Mouse (Mus musculus): ENCODE data around the gene Zfp541. TPM values are rescaled to one million over a fixed set of nuclear protein-coding genes. Genes with fewer than 3 reads are reported as not detected.

Zfp541 gene
- 1 to 10 TPM in 1 of 2 experiments, under 1 TPM in 1; 0.59 to 1.1 TPM for total RNA-seq (2021)
- long read RNA-seq, experiment 1, partial matches to known transcripts: 1 of 1 reads
- long read RNA-seq, experiment 1, other reads (novel, unspliced or antisense): 0 of 1 reads
- long read RNA-seq, experiment 2, partial matches to known transcripts: 0 of 1 reads
- long read RNA-seq, experiment 2, other reads (novel, unspliced or antisense): 1 of 1 reads

DNA sequence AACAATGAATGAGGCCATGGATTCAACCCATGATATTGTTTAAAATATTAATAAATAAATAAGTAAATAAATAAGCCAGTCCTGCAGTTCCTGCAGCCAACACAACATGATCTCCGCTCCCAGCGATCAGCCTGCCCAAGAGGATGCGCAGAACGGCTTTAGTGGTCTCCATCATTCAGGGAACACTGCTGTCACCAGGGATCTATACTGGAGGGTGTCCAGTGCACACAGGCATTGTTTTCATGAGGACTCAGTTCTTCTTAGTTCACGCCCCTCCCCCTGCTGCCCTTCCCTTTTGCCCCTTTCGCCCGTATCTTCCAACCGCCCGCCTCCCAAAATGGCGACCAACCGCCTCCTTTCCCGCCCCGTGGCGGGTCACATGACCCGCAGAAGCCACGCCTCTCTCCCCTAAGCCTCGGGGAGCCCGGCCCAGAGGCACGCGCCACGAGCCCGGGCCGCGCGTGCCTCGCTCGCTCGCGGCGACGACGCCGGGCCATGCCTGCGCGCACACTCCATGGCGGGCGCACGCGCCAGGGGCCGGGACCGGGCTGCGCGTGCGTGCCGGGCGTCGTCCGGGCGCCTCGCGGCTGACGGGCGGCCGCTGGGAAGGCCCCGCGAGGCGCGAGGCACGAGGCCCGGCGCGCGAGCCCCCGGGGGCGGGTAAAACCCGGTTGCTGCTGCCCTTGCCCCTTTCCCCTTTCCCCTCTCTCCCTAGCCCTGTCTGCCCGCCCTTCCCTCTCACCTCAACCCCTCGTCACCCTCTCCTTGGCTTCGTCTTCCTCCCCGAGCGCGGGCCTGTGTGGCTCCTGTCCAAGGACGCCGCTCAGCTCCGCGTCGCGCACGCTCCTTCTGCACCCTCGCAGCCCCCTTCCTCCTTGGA, at the start of gene Zfp541:
Gene Zfp541, plus strand, starts transcription at position 596 of the 880 bp plus-strand sequence.
- TF ChIP-seq CTCF (conservative IDR thresholded peaks at IDR 0.05): no peak
- no peak for DNase-seq (ENCODE audit: low spot score in 2 of 2)
- Histone ChIP-seq H3K27ac (no peak within 1 kb of the TSS), H3K4me3 (no peak within 1 kb of the TSS; the same call in 1 of the 2 replicates)

- no peak overlapping the region for H3K4me3 ChIP-seq
- H3K27ac ChIP-seq: no peak overlapping the region
- no peak for DNase-seq (ENCODE audit: low spot score in 2 of 2)
- TF ChIP-seq CTCF (conservative IDR thresholded peaks at IDR 0.05): peak; percentile 79
These were observed 48.9 kb upstream of the Zfp541 start for GRCm38 (mm10) chr7:16012576-16013263.

GRCm38 (mm10) chr7:16013722-16014275, 47.8 kb upstream of the Zfp541 start:
- no peak for DNase-seq (ENCODE audit: low spot score in 2 of 2)
- H3K4me3 ChIP-seq: no peak overlapping the region
- TF ChIP-seq CTCF (conservative IDR thresholded peaks at IDR 0.05): no peak
- no peak overlapping the region for H3K27ac ChIP-seq

DNA sequence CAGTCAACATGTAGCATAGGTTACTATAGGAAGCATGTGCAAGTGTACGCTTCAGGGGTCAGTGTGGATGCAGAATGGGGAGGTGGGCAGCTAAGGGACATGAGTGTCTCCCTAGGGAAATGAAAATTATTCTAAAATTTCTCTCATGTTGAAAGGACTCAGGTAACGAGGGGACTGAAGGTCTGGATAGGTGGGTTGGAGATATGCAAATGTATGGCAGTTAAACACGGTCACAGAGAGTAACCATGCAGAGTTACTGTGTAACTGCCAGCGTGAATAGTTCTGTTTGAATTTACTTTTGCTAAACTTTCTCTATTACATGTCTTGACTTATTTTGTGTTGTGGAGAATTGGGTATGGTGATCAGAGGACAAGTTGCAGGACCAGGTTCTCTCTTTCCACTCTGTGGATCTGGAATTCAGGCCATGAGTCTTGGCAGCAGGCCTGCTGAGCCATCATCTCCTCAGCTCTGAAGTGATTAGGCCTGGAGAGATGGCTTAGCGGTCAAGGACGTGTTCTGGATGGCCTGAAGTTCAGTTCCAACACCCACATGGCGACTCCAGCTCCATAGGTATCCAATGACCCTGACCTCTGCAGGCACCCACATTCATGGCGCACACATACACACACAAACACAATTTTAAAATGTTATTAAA, 47.0 kb upstream of the Zfp541 start:
- DNase-seq (ENCODE audit: low spot score in 2 of 2): no peak
- H3K27ac ChIP-seq: no peak overlapping the region

GRCm38 (mm10) chr7:16015384-16015783, 46.2 kb upstream of the Zfp541 start:
- Histone ChIP-seq H3K4me3 (no peak overlapping the region), H3K27ac (0 out of 2 replicates have a peak overlapping the region, but pooled peaks have one; percentile 20)
- TF ChIP-seq CTCF (conservative IDR thresholded peaks at IDR 0.05): no peak
- no peak for DNase-seq (ENCODE audit: low spot score in 2 of 2)

More for the DNA sequence above, 47.0 kb upstream of the Zfp541 start:
- no peak for TF ChIP-seq CTCF (conservative IDR thresholded peaks at IDR 0.05)
- H3K4me3 ChIP-seq: no peak overlapping the region

DNA sequence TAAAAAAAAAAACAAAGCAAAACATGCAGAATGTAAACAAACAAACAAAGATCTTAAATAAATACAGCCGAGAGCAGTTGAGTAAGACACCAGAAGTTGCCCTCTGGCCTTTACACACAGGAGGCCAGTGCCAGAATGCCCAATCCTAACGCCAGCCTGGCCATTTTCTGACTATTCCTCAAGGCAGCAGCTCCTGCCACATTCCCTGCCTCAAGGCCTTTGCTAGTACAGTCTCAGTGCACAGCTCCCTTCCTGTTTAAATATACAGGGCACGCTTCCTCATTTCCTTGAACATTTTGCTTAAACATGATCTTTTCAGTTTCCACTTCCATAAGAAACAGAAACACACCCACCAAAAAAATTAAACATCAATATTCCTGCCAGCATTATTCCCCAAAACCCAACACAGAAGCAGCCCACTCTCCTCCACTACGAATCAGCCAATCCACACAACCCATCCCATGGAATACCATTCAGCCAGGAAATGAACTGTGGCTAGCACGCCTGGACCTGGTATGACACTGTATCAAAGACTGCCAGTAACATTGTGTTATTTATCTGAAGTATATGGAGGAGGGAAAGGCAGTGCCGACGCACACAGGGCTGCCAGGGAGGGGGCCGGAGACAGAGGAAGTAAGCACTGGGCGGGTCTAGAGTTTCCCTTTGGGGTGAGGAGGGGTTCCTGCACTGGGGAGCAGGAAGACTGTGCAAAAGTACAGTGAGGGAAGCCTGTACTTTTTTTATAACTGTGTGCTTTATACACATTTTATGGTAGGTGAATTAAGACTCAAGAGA, 43.4 kb upstream of the Zfp541 start:
- H3K27ac ChIP-seq: peak overlapping the region; percentile 72; the same call in 1 of the 2 replicates

GRCm38 (mm10) chr7:16019256-16020094, 42.1 kb upstream of the Zfp541 start:
- Histone ChIP-seq H3K27ac (peak overlapping the region; percentile 44), H3K4me3 (no peak overlapping the region)
- DNase-seq (ENCODE audit: low spot score in 2 of 2): no peak

More for the DNA sequence above, 43.4 kb upstream of the Zfp541 start:
- no peak for TF ChIP-seq CTCF (conservative IDR thresholded peaks at IDR 0.05)
- no peak for DNase-seq (ENCODE audit: low spot score in 2 of 2)
- H3K4me3 ChIP-seq: no peak overlapping the region

DNA sequence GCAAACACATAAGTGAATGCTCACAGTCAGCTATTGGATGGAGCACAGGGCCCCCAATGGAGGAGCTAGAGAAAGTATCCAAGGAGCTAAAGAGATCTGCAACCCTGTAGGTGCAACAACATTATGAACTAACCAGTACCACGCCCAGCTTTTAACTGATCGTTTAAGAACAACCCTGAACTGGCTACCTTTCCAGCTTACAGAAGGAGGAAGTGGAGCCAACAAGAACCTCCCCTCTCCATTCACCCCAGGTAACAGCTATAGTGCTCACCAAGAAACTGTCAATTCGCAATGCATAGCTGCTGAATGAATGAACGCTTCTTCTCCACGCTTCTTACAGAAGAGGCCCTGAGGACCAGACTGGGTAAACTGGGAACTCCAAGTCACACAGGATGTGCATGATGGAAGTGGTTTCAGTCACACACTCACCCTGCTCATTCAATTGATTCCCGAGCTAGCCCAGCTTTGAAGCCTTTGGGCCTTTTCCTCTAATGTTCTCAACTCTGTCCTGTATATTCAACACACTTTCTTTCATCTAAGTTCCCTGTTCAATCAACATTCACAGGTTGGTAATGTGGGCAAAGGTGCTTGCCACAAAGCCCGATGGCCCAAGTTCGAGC, 36.9 kb upstream of the Zfp541 start:
- no peak overlapping the region for H3K27ac ChIP-seq
- no peak for DNase-seq (ENCODE audit: low spot score in 2 of 2)
- no peak for TF ChIP-seq CTCF (conservative IDR thresholded peaks at IDR 0.05)
- H3K4me3 ChIP-seq: no peak overlapping the region

More at GRCm38 (mm10) chr7:16019256-16020094, 42.1 kb upstream of the Zfp541 start:
- TF ChIP-seq CTCF (conservative IDR thresholded peaks at IDR 0.05): no peak

GRCm38 (mm10) chr7:16028102-16028927, 33.3 kb upstream of the Zfp541 start:
- no peak overlapping the region; the same call in 1 of the 2 replicates for H3K4me3 ChIP-seq
- H3K27ac ChIP-seq: peak overlapping the region; percentile 78
- peak; percentile 50 for TF ChIP-seq CTCF (conservative IDR thresholded peaks at IDR 0.05)
- peak; percentile 37 to 53 for DNase-seq (ENCODE audit: low spot score in 2 of 2)

Measured in layer of hippocampus, adult 2 months (tissue).